Mouse (Mus musculus): ENCODE data around the gene Ttf1.

- no peak for TF ChIP-seq POLR2A (IDR thresholded peaks at IDR 0.05; ENCODE audit: low read depth, low read length)
- TF ChIP-seq CTCF (IDR thresholded peaks at IDR 0.05; ENCODE audit: extremely low read depth, insufficient read depth, insufficient read length, insufficient replicate concordance) = no peak
These were observed 28.1 kb upstream of the Ttf1 start for GRCm38 (mm10) chr2:29031951-29032350.
